Comparison of ENCODE assay signal across 26 mouse cellular contexts in genomic region chr12:117973712-117974111, GRCm38 (mm10).
"Had no signal": no experiment of that assay in that cellular context is flagged by ENCODE, and none has a peak within 500 bp of the region (broad histone marks: within the 10 kb centered on the region; RNA-seq: fewer than 3 reads in every experiment).

No protein-coding gene starts in this region.

- H3K9ac ChIP-seq: heart, embryonic 13.5 days; heart, embryonic 15.5 days; hindbrain, embryonic 12.5 days; hindbrain, embryonic 14.5 days; intestine, embryonic 15.5 days; limb, embryonic 13.5 days; limb, embryonic 15.5 days; liver, embryonic 12.5 days; liver, embryonic 14.5 days had no signal

- H3K27me3 ChIP-seq: heart, embryonic 13.5 days; heart, embryonic 15.5 days; hindbrain, embryonic 12.5 days; intestine, embryonic 15.5 days; limb, embryonic 13.5 days; limb, embryonic 15.5 days; liver, embryonic 12.5 days had no signal

- H3K4me3 ChIP-seq: gastrocnemius, adult 2 months; heart, adult 2 months; heart, embryonic 13.5 days; heart, embryonic 15.5 days; hindbrain, embryonic 12.5 days; intestine, embryonic 15.5 days; layer of hippocampus, adult 2 months; left cerebral cortex, adult 2 months; limb, embryonic 13.5 days; limb, embryonic 15.5 days; liver, embryonic 12.5 days had no signal

- DNase-seq: gastrocnemius, adult 2 months; gastrocnemius, postnatal 10 days; gastrocnemius, postnatal 36 days; heart, adult 11 months; heart, adult 2 months; heart, postnatal 14 days; heart, postnatal 36 days; kidney, adult 18-20 months; kidney, adult 8-10 months; kidney, postnatal 10 days; kidney, postnatal 25 days; kidney, postnatal 4 days had no signal

- ATAC-seq: hindbrain, embryonic 16.5 days; inflammation-experienced regulatory T-cells, adult 6 months; intestine, embryonic 15.5 days; intestine, postnatal 0 days; liver, embryonic 12.5 days had no signal

- H3K36me3 ChIP-seq: heart, embryonic 13.5 days; heart, embryonic 15.5 days; hindbrain, embryonic 12.5 days; intestine, embryonic 15.5 days; limb, embryonic 13.5 days; limb, embryonic 15.5 days; liver, embryonic 12.5 days had no signal

- H3K9me3 ChIP-seq: heart, embryonic 13.5 days; heart, embryonic 15.5 days; hindbrain, embryonic 12.5 days; intestine, embryonic 15.5 days; limb, embryonic 13.5 days; limb, embryonic 15.5 days; liver, embryonic 12.5 days had no signal

- H3K27ac ChIP-seq: gastrocnemius, adult 2 months; heart, adult 2 months; heart, embryonic 13.5 days; heart, embryonic 15.5 days; hindbrain, embryonic 12.5 days; hindbrain, embryonic 14.5 days; intestine, embryonic 15.5 days; layer of hippocampus, adult 2 months; left cerebral cortex, adult 2 months; limb, embryonic 13.5 days; limb, embryonic 15.5 days; liver, embryonic 12.5 days; liver, embryonic 14.5 days had no signal

- H3K4me1 ChIP-seq: heart, embryonic 15.5 days; hindbrain, embryonic 12.5 days; intestine, embryonic 15.5 days; limb, embryonic 13.5 days; limb, embryonic 15.5 days; liver, embryonic 12.5 days had no signal
